Mouse (Mus musculus) spleen, adult 10 weeks (tissue): Measurements from ENCODE around the gene Klrg2. TPM values are rescaled to one million over a fixed set of nuclear protein-coding genes. Genes with fewer than 3 reads are reported as not detected.

Experiments
- polyA plus RNA-seq: library from polyadenylated mRNA; stranded (reverse); fragments of 350-450 nt; fragmentation: Illumina TruSeq; extraction: RNeasy Lipid Tissue Mini Kit (QIAGEN cat#74804); gene quantifications from one replicate; pipeline ENCODE4 v1.2.3, GENCODE M21; 2015; ENCODE audit warnings: low replicate concordance; ENCODE audit not compliant: insufficient read depth

Klrg2 gene
- not detected for polyA plus RNA-seq

DNA sequence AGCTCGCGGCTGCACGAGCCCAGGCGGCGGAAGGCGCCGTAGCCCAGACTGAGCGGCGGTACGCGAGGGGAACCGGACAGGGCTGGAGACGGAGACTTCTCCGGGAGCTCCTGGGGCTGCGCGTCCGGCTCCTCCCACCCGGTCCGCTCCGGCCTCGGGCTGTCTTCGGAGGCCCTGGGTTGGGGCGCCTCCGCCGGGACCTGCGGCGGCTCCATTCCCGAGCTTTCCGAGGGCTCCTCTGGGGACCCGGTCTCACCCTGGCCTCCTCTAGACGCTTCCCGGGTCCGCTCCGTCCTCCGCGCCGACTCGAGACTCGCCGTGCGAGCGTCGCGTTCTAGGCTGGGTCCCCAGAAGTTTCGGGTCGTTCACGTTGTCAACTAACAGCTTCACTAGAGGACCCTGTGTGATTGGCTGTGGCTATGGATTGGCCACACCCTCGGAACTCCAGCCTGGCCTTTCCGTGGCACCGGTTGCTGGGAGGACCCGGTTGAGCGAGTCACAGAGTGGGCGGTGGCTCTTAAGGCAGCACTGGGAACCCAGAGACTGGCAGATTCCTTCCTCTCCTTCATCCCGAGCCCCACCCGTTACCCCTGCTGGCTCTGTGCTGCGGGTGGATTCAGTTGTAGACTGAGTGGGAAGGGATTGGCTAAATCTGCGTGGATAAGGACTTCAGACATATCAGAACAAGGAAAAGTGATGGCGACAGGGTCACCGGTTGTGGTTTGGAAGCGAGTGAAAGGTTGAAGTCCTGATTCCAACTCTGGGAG, at the start of gene Klrg2:
Klrg2 (minus strand) TSS at position 391 of the 767 bp plus-strand sequence.

DNA sequence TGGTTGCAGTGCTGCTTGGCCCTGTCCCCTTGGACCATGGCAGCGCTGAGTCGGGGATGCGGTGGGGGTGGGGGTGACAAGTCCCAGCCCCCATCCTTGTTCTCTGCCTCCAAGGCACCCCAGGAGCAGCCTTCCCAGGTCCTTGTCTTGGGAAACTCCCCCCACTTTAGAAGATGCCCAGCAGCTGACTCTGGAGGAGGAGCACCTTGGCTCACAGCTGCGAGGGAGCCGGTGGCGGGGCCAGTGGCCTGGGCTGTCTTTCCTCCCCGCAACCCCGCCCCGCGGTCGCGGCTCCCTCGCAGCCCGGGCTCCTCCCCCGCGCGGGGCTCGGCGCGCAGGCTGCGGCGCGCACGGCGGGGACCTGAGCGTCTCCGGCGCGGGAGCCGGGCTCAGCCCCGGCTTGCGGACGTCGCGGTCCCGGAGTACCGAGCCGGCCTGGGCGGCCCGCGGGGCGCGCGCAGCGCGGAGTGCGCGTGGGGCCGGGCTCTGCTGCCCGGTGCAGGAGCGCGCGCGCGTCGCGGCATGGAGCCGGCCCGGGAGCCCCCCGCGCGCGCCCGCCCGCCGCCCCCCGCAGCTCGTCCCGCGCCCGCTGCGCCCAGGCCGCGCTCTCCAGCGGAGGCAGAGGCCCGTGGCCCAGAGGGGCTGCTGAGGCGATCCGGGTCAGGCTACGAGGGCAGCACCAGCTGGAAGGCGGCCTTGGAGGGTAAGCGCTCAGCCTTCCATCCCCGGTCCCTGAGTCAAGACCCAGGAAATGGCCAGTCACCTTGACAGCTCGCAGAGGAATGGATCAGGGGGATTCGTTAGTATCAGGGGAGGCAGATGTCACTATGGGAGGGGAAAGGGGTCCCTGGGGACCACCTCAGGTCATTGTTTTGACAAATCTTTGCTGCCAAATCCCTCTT, 25.9 kb upstream of the Klrg2 start, which contains the start of gene Clec2l:
Clec2l (plus strand) TSS at position 356 of the 902 bp plus-strand sequence.

Other genes with a start within 250 kb of the Klrg2 start
- 37.8 TPM for gene Ubn2, start 203.3 kb downstream of the Klrg2 start, polyA plus RNA-seq
- 14.9 TPM for gene Fmc1, start 103.7 kb downstream of the Klrg2 start, polyA plus RNA-seq
- gene Luc7l2, start 85.9 kb downstream of the Klrg2 start, polyA plus RNA-seq: 465 TPM
- not detected for gene Clec2l, start 25.8 kb upstream of the Klrg2 start, polyA plus RNA-seq
- 16.3 TPM for gene Tbxas1, start 238.2 kb upstream of the Klrg2 start, polyA plus RNA-seq
- 12.3 TPM for gene Hipk2, start 238.9 kb upstream of the Klrg2 start, polyA plus RNA-seq